Mouse (Mus musculus): Measurements from ENCODE around the gene Jmy.
"Not testable (repeated sequence)": the region's sequence is repeated elsewhere in the genome, so short reads cannot be mapped to it uniquely, and the experiment has no call there.

Gene Jmy

DNA sequence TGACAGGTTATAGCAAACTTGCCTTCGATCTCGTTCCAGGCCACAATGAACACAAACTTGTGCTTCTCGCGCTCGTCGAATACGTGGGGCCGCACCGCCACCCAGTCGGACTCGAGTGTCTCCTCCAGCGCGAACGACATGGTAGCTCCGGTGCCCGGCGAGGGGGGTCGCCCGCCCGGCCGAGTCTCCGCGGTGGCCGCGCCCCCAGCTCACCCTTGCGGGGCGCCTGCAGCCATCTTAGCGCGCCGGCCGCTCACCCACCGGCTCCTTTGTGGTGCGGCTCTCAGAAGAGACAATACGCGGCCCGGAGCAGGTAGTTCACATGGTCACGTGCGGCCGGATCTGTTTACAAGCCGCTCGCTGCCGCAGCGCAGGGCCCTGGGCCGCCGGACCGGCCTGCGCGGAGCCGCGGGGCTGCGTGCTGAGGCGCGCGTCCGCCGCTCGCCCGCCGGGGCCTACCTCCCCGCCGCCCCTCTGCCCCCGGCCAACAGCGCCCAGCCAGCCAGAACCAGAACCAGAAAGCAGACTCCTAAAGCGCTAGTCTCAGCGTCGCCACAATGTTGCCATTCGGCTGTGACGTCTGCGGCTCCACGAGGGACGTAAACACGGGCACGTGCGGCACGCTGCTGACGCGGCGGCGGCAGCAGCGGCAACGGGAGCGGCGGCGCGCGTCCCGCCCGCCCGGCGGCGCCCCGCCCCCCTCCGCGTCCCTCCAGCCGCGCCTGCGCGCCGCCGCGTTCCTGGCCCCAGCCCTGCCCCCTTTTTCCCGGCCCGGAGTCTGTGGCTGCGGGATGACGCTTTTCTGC is at the start of gene Jmy:
Gene Jmy (minus strand): TSS at position 642 of the 806 bp plus-strand sequence.
- DNase-seq (ENCODE audit: low read depth, low spot score), result peak; percentile 83

DNA sequence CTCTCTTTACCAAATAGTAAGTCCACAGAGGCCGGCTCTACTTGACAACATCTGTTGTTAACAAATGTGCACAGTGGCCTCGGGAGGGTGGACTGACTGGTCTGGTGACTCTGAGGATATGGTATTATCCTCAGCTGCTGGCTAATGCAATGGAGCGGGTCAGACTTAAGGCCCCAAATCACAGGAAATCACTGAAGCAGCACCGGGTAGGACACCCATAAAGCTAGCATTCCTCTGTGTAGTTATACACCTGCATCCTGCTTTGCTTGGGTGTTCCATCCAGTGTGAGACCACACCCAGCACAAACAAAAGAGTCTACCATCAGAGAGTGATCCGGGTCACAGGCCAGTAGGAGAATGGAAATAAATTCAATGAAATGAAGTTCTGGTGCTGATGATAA is 48.0 kb upstream of the Jmy start:
- DNase-seq (ENCODE audit: low read depth, low spot score), result no peak

DNA sequence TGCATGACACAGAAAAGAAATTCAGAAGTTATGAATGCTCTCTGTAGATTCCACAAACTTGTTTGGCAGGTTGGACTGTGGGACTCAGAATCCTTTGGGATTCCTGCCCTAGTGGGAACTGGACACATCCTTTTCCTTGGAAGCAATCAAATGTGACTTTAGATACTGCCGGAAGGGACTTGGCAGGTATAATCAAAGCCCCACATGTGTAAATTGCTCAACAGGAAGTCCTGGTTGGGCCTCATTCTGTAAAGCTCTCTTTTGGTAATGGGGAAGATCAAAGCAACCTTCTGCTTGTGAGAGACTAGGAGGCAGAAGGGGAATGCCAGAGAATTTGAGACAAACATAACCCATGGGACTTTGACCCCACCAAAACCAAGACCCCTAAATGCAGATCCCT is 46.4 kb upstream of the Jmy start:
- DNase-seq (ENCODE audit: low read depth, low spot score), result no peak

DNA sequence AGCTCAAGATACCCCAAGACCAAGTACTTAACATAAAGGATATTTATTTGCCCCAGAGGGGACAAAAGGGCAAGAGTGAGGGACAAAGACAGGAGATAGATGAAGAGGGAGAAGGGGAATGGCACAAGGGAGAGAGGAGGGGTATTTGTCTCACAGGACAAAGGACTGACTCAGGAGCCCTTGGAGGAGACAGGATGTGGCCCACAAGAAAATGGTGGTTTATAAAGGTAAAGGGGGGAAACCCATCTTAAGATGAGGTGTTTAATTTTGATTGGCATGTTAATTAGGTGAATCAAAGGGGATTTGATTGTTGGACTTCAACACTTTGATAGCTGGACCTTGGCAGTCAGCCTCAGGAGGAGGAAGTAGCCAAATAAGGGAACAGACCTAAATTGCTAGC is 44.7 kb upstream of the Jmy start:
- DNase-seq (ENCODE audit: low read depth, low spot score), result no peak

DNA sequence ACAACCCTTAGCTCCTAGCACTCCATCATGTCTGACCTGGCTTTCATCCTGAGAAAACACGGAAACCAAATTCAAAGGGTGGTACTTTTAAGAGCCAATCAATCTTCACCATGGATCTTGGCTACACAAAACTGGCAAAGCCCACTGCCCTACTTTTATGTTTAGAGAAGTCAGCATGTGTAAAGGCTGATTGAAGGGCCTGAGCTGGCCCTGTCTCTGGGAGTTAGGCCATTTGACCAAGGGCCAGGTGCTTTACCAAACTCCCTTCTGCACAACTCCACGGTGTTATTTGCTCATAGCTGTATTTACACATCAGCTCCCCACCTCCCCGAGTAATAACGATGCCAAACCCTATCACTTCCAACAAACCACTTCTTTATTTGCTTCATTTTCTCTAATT is 39.7 kb upstream of the Jmy start:
- no peak for DNase-seq (ENCODE audit: low read depth, low spot score)

DNA sequence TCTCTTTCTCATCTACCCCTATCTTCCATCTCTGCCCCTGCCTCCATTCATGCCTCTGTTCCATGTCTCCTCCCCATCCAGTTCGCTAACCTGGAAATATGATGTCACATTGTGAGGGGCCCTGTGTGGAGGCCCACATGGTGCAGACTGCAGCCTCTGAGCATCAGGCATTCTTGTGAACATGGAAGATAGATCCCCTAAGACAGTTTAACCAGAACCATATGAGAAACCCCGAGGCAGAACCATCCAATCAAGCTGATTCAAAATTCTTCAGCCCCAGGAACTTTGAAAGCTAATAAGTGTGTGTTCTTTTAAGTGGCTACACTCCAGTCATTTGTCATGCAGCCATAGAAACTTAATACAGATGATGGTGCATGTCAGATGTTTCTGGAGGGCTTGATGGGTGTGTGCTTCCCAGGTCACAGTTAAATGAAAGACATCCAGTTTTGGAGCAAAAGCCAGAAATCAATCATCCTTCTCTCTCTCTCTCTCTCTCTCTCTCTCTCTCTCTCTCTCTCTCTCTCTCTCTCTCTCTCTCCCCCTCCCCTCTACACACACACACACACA is 19.2 kb upstream of the Jmy start:
- DNase-seq (ENCODE audit: low read depth, low spot score), result no peak

DNA sequence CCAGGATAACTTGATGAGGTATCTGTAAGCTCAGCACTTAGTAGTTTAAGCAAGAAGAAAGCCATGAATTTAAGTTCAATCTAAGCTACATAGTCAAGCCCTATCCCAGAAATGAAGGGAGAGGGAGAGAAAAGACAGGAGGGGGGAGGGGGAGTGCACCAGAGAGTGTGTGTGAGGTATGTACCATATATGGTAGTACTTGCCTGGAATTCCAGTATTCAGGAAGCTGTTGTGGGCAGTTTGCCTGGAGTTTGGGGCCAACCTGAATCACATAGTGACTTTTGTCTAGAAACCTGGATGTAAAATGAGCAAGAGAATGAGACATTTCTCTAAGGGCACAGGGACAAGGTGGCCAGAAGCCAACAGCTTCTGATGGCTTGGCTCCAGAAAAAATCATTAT is 17.6 kb upstream of the Jmy start:
- no peak for DNase-seq (ENCODE audit: low read depth, low spot score)

DNA sequence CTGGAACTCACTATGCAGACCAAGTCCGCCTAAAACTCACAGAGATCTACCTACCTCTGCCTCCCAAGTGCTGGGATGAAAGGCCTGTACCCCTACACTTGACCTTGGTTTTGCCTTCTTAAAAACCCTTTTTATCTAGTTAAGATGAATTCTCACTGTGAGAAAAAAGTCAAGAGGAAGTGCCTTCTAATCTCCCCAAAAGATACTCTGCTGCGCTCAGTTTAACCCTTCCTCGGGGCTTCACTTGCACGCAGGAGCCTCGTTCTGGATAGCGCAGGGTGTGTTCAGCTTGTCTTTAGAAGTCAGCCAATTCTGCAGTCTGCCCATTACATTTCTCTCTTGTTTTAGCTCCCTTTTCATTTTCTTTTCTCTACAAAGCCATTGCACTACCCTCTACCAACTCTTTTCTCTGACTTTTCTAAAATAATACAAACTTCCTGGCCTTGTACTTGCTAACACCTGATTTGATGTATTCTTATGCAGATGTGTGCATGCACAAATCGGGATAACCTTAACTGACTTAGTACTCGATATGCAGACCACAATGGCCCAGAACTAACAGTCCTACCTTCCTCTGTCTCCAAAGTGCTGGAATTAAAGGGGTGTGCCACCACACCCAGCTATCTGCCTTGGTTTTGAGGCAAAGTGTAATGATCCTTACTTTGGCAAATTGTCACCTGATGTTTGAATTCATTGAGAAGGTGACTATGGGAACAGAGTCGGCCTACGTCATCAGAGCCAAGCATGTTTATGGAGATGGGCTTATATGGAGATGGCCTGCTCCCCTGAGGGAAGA is 14.6 kb upstream of the Jmy start:
- DNase-seq (ENCODE audit: low read depth, low spot score), result peak; percentile 63

DNA sequence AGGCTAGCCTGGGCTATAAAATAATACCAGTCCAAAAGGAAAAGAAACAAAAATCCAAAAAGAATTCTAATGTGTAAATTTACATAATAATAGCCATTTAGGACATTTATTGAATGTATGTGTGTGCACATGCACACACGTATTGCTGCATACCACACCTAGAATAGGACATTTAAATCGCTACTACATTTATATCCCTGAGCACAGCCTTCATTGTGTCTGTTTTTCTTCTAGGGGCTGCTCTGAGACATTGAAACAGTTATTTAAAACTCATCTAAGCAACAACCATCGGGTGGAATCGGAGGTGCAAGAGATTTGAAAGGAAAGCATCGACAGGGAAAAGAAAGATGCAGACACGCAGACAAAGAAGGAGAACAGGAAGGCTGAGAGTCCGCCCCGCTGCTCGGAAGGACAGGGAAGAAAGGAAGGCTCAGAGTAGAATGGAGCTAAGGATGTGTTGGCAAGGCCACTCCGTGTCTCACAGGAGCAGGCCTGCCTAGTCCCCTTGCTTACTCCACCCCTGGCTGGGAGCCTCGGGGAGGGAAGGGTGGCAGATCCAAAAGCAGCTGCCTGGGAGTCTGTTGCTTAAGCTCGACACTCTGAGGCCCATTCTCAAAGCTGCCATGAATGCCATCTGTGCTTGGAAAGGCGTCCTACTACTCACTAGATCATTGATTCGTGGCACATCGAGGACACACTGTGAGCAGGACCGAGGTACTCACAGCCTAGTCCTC is 11.0 kb upstream of the Jmy start:
- no peak for DNase-seq (ENCODE audit: low read depth, low spot score)

DNA sequence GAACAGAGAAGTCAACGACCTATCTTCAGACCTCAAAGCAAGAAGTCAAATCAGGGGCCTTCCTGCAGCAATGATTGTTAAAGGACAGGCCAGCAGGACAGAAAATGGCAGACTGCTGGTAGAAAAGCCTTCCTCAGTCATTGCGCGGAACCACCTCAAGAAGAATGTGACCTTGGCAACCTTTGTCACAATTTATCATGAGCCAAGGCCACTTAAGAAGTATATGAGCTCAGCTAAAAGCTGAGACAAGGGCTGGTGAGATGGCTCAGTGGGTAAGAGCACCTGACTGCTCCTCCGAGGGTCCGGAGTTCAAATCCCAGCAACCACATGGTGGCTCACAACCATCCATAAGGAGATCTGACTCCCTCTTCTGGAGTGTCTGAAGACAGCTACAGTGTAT is 7.3 kb upstream of the Jmy start:
- DNase-seq (ENCODE audit: low read depth, low spot score), result not testable (repeated sequence)

DNA sequence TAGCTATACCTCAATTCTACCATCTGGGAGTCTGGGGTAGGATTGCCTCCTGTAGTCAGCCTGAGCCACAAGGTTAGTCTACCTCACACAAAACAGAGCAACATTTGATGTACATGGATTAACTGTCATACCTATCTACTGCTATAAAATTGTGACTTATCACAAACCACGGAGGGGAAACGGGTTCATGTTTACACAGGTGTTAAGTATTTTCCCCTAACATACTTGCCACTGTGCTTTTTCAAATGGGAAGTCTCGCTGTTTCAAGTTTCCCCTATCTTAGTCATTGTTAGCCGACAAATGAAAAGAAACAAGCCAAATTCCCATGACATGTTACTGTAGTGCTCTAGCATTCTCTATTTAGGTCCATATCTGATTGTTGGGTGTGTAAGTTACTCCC is 2.1 kb upstream of the Jmy start:
- DNase-seq (ENCODE audit: low read depth, low spot score), result no peak

DNA sequence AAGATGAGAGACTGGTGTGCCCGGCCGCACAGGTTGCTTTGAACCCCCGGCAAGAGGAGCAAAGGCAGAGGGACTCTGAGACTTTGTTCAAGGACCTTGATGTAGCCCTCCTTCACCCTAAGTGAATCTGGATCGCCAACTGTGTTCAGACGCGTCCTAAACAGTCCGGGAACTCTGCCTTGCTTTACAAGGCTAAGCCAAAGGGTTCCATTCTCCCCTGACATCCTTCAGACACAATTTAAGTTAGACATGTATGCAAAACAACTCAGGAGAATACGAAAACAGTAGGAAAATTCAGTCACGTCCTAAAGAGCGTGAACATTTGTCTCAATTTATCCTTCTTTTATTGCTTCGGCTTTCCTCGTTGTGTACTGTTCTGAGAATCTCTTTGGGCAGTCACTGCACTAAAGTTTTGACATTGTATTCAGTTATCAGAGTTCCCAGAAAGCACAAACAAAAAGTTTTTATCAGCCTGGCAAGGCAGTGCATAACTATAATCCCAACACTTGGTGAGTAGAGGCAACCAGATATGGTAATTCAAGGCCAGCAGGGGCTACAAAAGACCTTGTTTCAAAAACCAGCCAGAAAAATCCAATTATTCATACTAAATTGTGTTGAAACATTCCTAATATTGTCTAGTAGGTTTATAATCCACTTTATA is 495 bp upstream of the Jmy start:
- no peak for DNase-seq (ENCODE audit: low read depth, low spot score)

DNA sequence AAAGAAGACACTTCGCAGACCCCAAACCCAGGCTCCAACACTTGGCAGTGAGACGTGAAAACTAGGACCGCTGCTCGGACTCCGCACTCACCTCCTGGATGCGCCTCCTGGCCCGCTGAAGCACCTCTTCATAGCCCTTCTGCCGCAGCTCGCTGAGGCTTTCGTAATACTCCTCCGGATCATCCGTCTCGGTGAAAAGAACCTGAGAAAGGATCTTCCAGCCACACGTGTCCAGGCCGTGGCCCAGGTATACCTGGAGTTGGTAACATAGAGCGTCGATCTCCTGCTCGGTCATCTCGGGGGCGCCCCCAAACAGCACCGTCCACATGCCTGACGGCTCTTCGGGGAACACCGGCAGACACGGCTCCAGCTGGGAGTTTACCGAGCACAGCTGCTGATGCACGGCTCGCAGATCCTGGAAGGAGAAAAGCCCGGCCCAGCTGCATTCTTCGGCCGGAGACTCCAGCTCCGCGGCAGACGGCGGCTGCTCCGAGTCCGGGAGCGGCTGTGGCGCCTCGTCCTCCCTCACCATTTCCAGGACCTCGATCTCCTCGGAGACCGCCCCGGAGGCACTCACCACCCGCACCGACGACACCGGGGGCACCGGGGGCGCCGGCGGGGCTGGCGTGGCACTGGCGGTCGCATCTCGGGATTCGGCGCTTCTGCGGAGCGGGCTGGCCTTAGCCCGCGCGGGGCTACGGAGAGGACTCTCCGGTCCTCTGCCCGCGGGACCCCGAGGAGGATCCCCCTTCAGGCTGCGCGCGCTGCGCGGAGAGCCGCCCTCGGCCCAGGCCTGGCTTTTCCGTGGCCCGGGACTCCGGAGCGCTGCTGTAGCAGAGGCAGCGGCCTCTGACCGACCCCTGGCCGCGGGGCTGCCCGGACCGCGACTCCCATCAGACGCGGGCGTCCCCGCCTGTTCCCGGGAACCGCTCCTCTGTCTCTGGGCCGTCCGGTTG is 1.1 kb downstream of the Jmy start:
- DNase-seq (ENCODE audit: low read depth, low spot score), result peak; percentile 41

DNA sequence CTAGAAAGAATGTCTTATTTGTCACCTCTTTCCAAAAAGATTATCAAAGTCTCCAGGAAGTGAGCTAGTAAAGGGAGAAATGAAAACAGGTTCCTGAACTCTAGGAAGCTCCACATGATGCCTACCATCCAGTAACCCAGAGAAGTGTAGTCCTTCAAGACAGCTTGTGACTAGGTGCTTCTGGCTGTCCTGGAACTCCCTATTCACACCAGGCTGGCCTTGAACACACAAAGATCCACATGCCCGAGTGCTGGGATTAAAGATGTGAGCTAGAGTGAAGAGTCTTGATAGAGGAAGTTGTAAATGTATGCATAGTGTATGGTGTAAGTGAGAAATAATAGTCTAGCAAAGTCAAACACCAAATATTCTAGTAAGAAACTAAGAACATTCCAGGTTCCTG is 2.6 kb downstream of the Jmy start:
- DNase-seq (ENCODE audit: low read depth, low spot score), result no peak

DNA sequence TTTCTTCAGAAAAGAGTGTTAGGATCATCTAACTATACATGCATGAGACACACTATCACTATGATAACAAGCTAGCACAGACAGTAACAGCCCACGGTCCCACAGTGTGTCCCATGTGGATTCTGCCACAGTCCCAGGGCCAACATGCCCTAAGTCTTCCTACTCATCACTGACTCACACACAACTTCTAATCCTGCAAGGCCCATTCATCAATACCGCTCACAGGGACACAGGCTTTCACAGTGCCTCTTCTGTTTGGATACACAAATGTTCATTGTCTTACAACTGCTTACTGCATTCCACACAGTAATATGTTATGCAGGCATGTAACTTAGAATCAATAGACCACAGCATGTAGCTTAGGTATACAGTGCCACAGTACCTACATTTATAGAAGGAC is 11.1 kb downstream of the Jmy start:
- DNase-seq (ENCODE audit: low read depth, low spot score), result no peak

DNA sequence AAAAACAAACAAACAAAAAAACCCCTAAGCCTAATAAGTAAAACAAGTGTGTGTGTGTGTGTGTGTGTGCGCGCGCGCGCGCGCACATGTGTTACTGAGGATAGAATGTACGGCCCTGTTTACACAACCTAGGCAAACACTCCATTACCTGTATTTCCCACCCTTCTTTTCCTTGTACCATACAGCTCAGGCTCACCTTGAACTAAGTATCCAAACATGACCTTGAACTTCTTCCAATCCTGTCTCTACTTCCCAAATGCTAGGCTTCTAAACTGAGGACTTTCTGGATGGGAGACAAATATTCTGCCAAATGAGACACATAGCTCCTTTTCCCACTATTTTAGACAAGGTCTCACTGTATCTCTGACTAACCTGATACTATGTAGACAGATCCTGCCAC is 11.9 kb downstream of the Jmy start:
- DNase-seq (ENCODE audit: low read depth, low spot score), result no peak

DNA sequence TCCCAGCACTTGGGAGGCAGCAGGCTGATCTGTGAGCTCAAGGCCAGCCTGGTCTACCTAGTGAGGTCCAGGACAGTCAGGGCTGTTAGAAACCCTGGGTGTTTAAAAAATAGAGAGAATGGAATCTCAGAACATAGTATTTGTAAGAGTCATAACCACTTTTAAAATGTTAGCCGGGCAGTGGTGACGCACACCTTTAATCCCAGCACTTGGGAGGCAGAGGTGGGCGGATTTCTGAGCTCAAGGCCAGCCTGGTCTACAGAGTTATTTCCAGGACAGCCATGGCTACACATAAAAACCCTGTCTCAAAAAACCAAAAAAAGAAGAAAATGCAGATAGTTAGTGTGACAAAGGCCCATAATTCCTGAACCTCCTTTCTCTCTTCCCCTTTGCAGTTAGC is 15.3 kb downstream of the Jmy start:
- no peak for DNase-seq (ENCODE audit: low read depth, low spot score)

DNA sequence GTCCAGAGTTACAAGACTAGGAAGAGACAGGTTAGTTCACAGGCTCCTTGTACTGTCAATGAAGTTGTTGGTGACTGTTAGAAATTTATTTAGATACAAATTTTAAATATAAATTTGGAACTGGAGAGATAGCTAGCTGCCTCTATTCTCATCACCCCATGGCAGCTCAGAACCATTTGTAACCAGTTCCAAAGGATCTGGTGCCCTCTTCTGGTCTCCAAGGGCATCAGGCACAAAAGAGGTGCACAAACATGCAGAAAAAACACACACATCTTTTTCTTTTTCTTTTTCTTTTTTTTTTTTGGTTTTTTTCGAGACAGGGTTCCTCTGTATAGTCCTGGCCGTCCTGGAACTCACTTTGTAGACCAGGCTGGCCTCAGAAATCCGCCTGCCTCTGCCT is 18.5 kb downstream of the Jmy start:
- peak; percentile 38 for DNase-seq (ENCODE audit: low read depth, low spot score)

DNA sequence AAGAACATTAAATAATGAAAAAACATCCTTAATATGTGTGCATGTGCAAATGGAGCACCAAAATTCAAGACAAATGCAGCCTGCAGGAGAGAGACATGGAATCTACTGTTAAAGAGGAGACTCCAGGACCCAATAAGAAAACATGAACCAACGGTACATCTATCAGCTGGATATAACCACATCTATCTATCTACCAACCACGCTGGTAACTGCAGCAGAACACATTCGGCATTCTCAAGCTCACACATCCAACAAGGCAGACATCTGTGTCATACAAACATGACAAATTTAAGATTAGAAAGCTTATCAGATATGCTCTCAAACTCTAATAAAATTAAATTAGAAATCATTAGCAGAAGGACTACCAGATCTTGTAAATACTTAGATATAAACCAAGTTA is 21.3 kb downstream of the Jmy start:
- no peak for DNase-seq (ENCODE audit: low read depth, low spot score)

DNA sequence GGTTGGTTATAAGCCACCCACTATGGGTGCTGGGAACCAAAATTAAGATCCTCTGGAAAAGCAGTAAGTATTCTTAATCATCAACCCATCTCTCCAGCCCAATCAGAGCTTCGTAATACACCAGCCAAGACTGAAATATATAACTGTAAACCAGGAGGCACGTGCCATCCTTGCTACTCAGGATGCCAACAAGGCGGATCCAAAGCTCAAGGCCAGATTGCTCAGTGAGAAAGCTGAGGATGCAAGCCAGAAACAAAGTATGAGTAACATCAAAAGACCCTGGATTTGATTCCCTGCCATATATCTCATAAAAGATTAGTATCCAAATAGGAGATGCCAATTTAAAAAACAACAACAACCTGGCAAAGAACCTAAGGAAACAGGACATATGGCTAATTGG is 31.3 kb downstream of the Jmy start:
- DNase-seq (ENCODE audit: low read depth, low spot score), result no peak
